In the genomic region with DNA sequence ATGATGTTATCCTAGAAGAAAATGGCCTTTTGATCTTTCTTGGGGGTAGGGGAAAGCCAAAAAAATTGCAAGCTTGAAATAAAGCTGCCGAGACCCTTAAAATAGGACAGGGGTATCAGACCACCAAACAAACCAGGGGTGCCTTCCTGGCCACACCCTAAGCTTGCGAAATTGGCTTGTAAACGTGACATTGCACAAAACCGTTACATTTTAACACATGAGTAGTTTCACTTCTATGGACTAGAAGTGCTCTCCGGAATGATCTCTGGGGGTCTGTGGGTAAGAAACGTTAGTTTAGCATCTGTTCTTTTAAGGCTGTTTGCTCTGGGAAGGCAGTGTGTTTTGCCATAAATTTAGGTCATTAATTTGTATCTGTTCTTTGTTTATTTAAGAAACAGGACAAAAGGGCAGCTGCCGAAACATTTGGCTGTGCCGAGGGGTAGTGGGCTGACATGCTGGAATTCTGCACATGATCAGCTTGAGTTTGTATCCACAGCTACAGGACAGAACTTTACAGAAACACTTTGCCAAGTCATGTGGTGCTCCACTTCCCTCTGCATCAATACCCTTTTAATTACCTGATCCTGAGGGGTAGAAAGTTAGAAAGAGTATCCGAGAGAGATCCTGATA, we compare ENCODE assay signal across 10 mouse cellular contexts. TPM values are rescaled to one million over a fixed set of nuclear protein-coding genes. Genes with fewer than 3 reads are reported as not detected.
DNase-seq lines count a peak whose midpoint lies in the region; ATAC-seq and TF ChIP-seq lines count a peak whose summit lies in the region.
"Had no signal": no experiment of that assay in that cellular context is flagged by ENCODE, and none has a peak within 500 bp of the region (broad histone marks: within the 10 kb centered on the region; RNA-seq: fewer than 3 reads in every experiment).

No protein-coding gene starts in this region.

- H3K4me3 ChIP-seq in hindbrain, embryonic 16.5 days (ENCODE audit: low read length), result no peak overlapping the region
- H3K4me3 ChIP-seq in hindbrain, embryonic 10.5 days, result no peak overlapping the region
- peak overlapping the region in 1 of 2 experiments; percentile 32; a peak in 2 of 4 replicates for H3K4me3 ChIP-seq in liver, embryonic 14.5 days (ENCODE audit: insufficient read depth in 1 of 2, low read depth in 2 of 2, low read length in 2 of 2)
- H3K4me3 ChIP-seq in stomach, embryonic 16.5 days (replicated peaks; ENCODE audit: low read length), result no peak overlapping the region

- 39% methylated on average over 9 of the region's 9 CpGs for WGBS in hindbrain, embryonic 16.5 days
- 69% methylated on average over 9 of the region's 9 CpGs for WGBS in hindbrain, embryonic 10.5 days
- 34% methylated on average over 9 of the region's 9 CpGs for WGBS in liver, embryonic 14.5 days (ENCODE audit: insufficient replicate concordance)
- WGBS in stomach, embryonic 16.5 days, result 36% methylated on average over 9 of the region's 9 CpGs

- no peak overlapping the region for H3K27ac ChIP-seq in hindbrain, embryonic 16.5 days (ENCODE audit: low read depth, low read length)
- H3K27ac ChIP-seq in hindbrain, embryonic 10.5 days, result no peak overlapping the region
- H3K27ac ChIP-seq in liver, embryonic 14.5 days, result no peak overlapping the region
- no peak overlapping the region for H3K27ac ChIP-seq in stomach, embryonic 16.5 days (ENCODE audit: low read length)

- peaks cover 2% of the 10 kb centered on the region for H3K4me1 ChIP-seq in hindbrain, embryonic 16.5 days (ENCODE audit: control insufficient read depth, insufficient read depth, low read depth, low read length)
- H3K4me1 ChIP-seq in hindbrain, embryonic 10.5 days (replicated peaks), result peaks cover 18% of the 10 kb centered on the region; the same call in 1 of the 2 replicates
- 0 out of 4 replicates have a peak, but pooled peaks cover 0 to 2% of the 10 kb centered on the region in 2 experiments for H3K4me1 ChIP-seq in liver, embryonic 14.5 days (replicated peaks; ENCODE audit: control insufficient read depth in 2 of 2, insufficient read depth in 2 of 2, low read length in 1 of 2)
- no peaks in the 10 kb centered on the region for H3K4me1 ChIP-seq in stomach, embryonic 16.5 days (ENCODE audit: control insufficient read depth, insufficient read depth, low read length)

- no peak overlapping the region for H3K9ac ChIP-seq in hindbrain, embryonic 16.5 days (ENCODE audit: low read depth, low read length)
- H3K9ac ChIP-seq in liver, embryonic 14.5 days (replicated peaks), result no peak overlapping the region
- H3K9ac ChIP-seq in stomach, embryonic 16.5 days (ENCODE audit: low read length), result no peak overlapping the region

- no peak for DNase-seq in hindbrain, embryonic 10.5 days (ENCODE audit: low spot score)
- peak; percentile 56 for DNase-seq in retina, postnatal 1 day
- DNase-seq in retina, embryonic 14.5 days (ENCODE audit: low spot score), result no peak
- DNase-seq in liver, embryonic 14.5 days (ENCODE audit: low read depth in 3 of 3, low spot score in 3 of 3), result no peak
- DNase-seq in MN1 (ENCODE audit: low spot score), result no peak
- DNase-seq in adrenal gland, adult 2 months, result no peak
- DNase-seq: lung, adult 18-20 months; thymus, postnatal 25 days had no signal

- peak overlapping the region; percentile 13; the same call in 1 of the 2 replicates for H3K4me2 ChIP-seq in hindbrain, embryonic 16.5 days (ENCODE audit: low read length)
- peak overlapping the region; percentile 34 for H3K4me2 ChIP-seq in liver, embryonic 14.5 days (ENCODE audit: low read depth)
- peak overlapping the region; percentile 9; the same call in 1 of the 2 replicates for H3K4me2 ChIP-seq in stomach, embryonic 16.5 days (ENCODE audit: low read depth, low read length)

- H3K9me3 ChIP-seq in hindbrain, embryonic 16.5 days (ENCODE audit: control insufficient read depth, low read length), result no peaks in the 10 kb centered on the region
- H3K9me3 ChIP-seq in hindbrain, embryonic 10.5 days, result no peaks in the 10 kb centered on the region
- no peaks in the 10 kb centered on the region for H3K9me3 ChIP-seq in liver, embryonic 14.5 days (ENCODE audit: control insufficient read depth, low read length)
- no peaks in the 10 kb centered on the region for H3K9me3 ChIP-seq in stomach, embryonic 16.5 days (replicated peaks; ENCODE audit: control insufficient read depth, low read length)

- no peak for ATAC-seq in hindbrain, embryonic 16.5 days
- ATAC-seq in liver, embryonic 14.5 days (ENCODE audit: insufficient read depth), result no peak
- ATAC-seq in stomach, embryonic 16.5 days (ENCODE audit: insufficient read depth, low FRiP score), result no peak

- H3K36me3 ChIP-seq in hindbrain, embryonic 16.5 days (ENCODE audit: control insufficient read depth, insufficient read depth, low read length), result no peaks in the 10 kb centered on the region
- no peaks in the 10 kb centered on the region for H3K36me3 ChIP-seq in hindbrain, embryonic 10.5 days
- H3K36me3 ChIP-seq in liver, embryonic 14.5 days (replicated peaks; ENCODE audit: control insufficient read depth, insufficient read depth, low read depth), result no peaks in the 10 kb centered on the region
- H3K36me3 ChIP-seq in stomach, embryonic 16.5 days (ENCODE audit: control insufficient read depth, insufficient read depth, low read length), result no peaks in the 10 kb centered on the region

- no peaks in the 10 kb centered on the region for H3K27me3 ChIP-seq in hindbrain, embryonic 16.5 days (replicated peaks; ENCODE audit: control insufficient read depth, insufficient read depth, low read length)
- H3K27me3 ChIP-seq in hindbrain, embryonic 10.5 days (ENCODE audit: insufficient read depth, poor library complexity, severe bottlenecking), result no peaks in the 10 kb centered on the region
- H3K27me3 ChIP-seq in liver, embryonic 14.5 days (ENCODE audit: control insufficient read depth, insufficient read depth, low read length), result no peaks in the 10 kb centered on the region
- H3K27me3 ChIP-seq in stomach, embryonic 16.5 days (ENCODE audit: control insufficient read depth, insufficient read depth, low read length), result no peaks in the 10 kb centered on the region

- no peak for TF ChIP-seq EP300 in liver, embryonic 14.5 days (IDR thresholded peaks at IDR 0.05; ENCODE audit: low read depth)

- TF ChIP-seq CTCF in liver, embryonic 14.5 days (IDR thresholded peaks at IDR 0.05; ENCODE audit: low read depth), result no peak

RNA-seq across cellular contexts. Expression of a gene that starts 52.9 kb away (rescaled TPM):
- 10.5 and 15.4 TPM in 2 replicates for polyA plus RNA-seq in hindbrain, embryonic 16.5 days (2015; fragmentation: Nextera tagmentation; extraction: Ambion mirVana)
- 7.8 and 8.4 TPM in 2 replicates for polyA plus RNA-seq in hindbrain, embryonic 10.5 days (2016; fragmentation: Nextera tagmentation; extraction: Ambion mirVana)
- 4.2 and 4.5 TPM in 2 replicates for polyA plus RNA-seq in liver, embryonic 14.5 days (2012; rRNA removed)
- polyA plus RNA-seq in liver, embryonic 14.5 days (2014; fragmentation: Nextera tagmentation; extraction: Ambion mirVana), result 0.55 and 0.85 TPM in 2 replicates
- polyA plus RNA-seq in stomach, embryonic 16.5 days (2015; fragmentation: Nextera tagmentation; extraction: Ambion mirVana), result 1.6 and 2.0 TPM in 2 replicates
- total RNA-seq in adrenal gland, adult 2 months (2021), result 10 to 100 TPM; 23.8 to 25.8 TPM
- polyA plus RNA-seq in adrenal gland, adult 2 months (2012; rRNA removed), result 3.7 and 5.7 TPM in 2 replicates
